Mouse (Mus musculus): ENCODE results near the gene Sec22b. TPM values are rescaled to one million over a fixed set of nuclear protein-coding genes. Genes with fewer than 3 reads are reported as not detected.

The Sec22b gene
- polyA plus RNA-seq, 1 experiment from 2014 or later: 143 TPM

Other genes starting within 250 kb of the Sec22b start
- gene Prkab2, start 243.0 kb upstream of the Sec22b start, polyA plus RNA-seq (2015; fragmentation: Nextera tagmentation; extraction: Ambion mirVana): 10.3 and 10.8 TPM in 2 replicates
- not detected in 2 replicates for gene Gm17651, start 226.5 kb upstream of the Sec22b start, polyA plus RNA-seq (2015; fragmentation: Nextera tagmentation; extraction: Ambion mirVana)
- 27.5 and 31.3 TPM in 2 replicates for gene Pde4dip, start 12.5 kb upstream of the Sec22b start, polyA plus RNA-seq (2015; fragmentation: Nextera tagmentation; extraction: Ambion mirVana)
- gene Notch2, start 112.3 kb downstream of the Sec22b start, polyA plus RNA-seq (2015; fragmentation: Nextera tagmentation; extraction: Ambion mirVana): 20.4 and 23.6 TPM in 2 replicates